In genomic region chr12:76532926-76533376, GRCm38 (mm10) we compare ENCODE assay signal across 8 mouse cellular contexts. TPM values are rescaled to one million over a fixed set of nuclear protein-coding genes. Genes with fewer than 3 reads are reported as not detected.
DNase-seq lines count a peak whose midpoint lies in the region; ATAC-seq and TF ChIP-seq lines count a peak whose summit lies in the region.

No protein-coding gene starts in this region.

- H3K4me1 ChIP-seq in lung, embryonic 14.5 days (ENCODE audit: insufficient read depth) = 0 out of 2 replicates have a peak, but pooled peaks cover 5% of the 10 kb centered on the region
- peaks cover 20% of the 10 kb centered on the region for H3K4me1 ChIP-seq in hindbrain, embryonic 15.5 days (replicated peaks)
- H3K4me1 ChIP-seq in midbrain, embryonic 13.5 days (replicated peaks) = peaks cover 27% of the 10 kb centered on the region

- WGBS in lung, embryonic 14.5 days = 0% methylated on average over 31 of the region's 31 CpGs
- 1% methylated on average over 31 of the region's 31 CpGs for WGBS in hindbrain, embryonic 15.5 days
- under 1% methylated on average over 31 of the region's 31 CpGs for WGBS in midbrain, embryonic 13.5 days

- TF ChIP-seq CTCF in lung, embryonic 14.5 days (IDR thresholded peaks at IDR 0.05; ENCODE audit: low read depth) = no peak

- peaks cover 26% of the 10 kb centered on the region for H3K27me3 ChIP-seq in lung, embryonic 14.5 days (ENCODE audit: insufficient read depth, low read length)
- peaks cover 45% of the 10 kb centered on the region for H3K27me3 ChIP-seq in hindbrain, embryonic 15.5 days
- peaks cover 86% of the 10 kb centered on the region for H3K27me3 ChIP-seq in midbrain, embryonic 13.5 days

- H3K9me3 ChIP-seq in lung, embryonic 14.5 days (ENCODE audit: low read depth, low read length) = no peaks in the 10 kb centered on the region
- H3K9me3 ChIP-seq in hindbrain, embryonic 15.5 days = no peaks in the 10 kb centered on the region
- no peaks in the 10 kb centered on the region for H3K9me3 ChIP-seq in midbrain, embryonic 13.5 days

- H3K4me2 ChIP-seq in lung, embryonic 14.5 days = peak overlapping the region; percentile 86
- H3K4me2 ChIP-seq in hindbrain, embryonic 15.5 days = peak overlapping the region; percentile 88
- peak overlapping the region; percentile 93 for H3K4me2 ChIP-seq in midbrain, embryonic 13.5 days (replicated peaks)

- H3K27ac ChIP-seq in lung, embryonic 14.5 days (ENCODE audit: low read depth) = peak overlapping the region; percentile 86
- H3K27ac ChIP-seq in hindbrain, embryonic 15.5 days (replicated peaks) = no peak overlapping the region
- no peak overlapping the region for H3K27ac ChIP-seq in midbrain, embryonic 13.5 days

- ATAC-seq in lung, embryonic 14.5 days (ENCODE audit: insufficient read depth) = no peak; the same call in 1 of the 2 replicates
- 0 out of 2 replicates have a peak, but pooled peaks have one; percentile 10 for ATAC-seq in hindbrain, embryonic 15.5 days (ENCODE audit: low FRiP score, low read depth)
- peak; percentile 37 for ATAC-seq in midbrain, embryonic 13.5 days

- DNase-seq in lung, embryonic 14.5 days = no peak
- DNase-seq in lung, postnatal 14 days = no peak
- DNase-seq in c-Kit-positive CD71-positive TER-119-negative erythroid progenitor cells, embryonic 14.5 days (ENCODE audit: low read depth) = peak; percentile 23
- DNase-seq in urinary bladder, postnatal 4 days (ENCODE audit: low spot score in 2 of 2) = no peak
- DNase-seq in layer of hippocampus, adult 8-10 months (ENCODE audit: low spot score in 2 of 2) = no peak
- no peak for DNase-seq in right cerebral cortex, postnatal 14 days

- H3K9ac ChIP-seq in lung, embryonic 14.5 days = peak overlapping the region; percentile 82
- H3K9ac ChIP-seq in hindbrain, embryonic 15.5 days = peak overlapping the region; percentile 22
- peak overlapping the region; percentile 61 for H3K9ac ChIP-seq in midbrain, embryonic 13.5 days (replicated peaks)

- H3K36me3 ChIP-seq in lung, embryonic 14.5 days (ENCODE audit: insufficient read depth) = no peaks in the 10 kb centered on the region
- H3K36me3 ChIP-seq in hindbrain, embryonic 15.5 days = no peaks in the 10 kb centered on the region
- no peaks in the 10 kb centered on the region for H3K36me3 ChIP-seq in midbrain, embryonic 13.5 days

- peak overlapping the region; percentile 73 for H3K4me3 ChIP-seq in lung, embryonic 14.5 days (ENCODE audit: low read depth, low read length)
- H3K4me3 ChIP-seq in hindbrain, embryonic 15.5 days = peak overlapping the region; percentile 52
- H3K4me3 ChIP-seq in midbrain, embryonic 13.5 days (replicated peaks) = peak overlapping the region; percentile 58

RNA-seq across cellular contexts. Expression of gene Plekhg3, which starts 2.3 kb away (rescaled TPM):
- polyA plus RNA-seq in lung, embryonic 14.5 days (2014; fragmentation: Nextera tagmentation; extraction: Ambion mirVana) = 9.0 and 9.7 TPM in 2 replicates
- polyA plus RNA-seq in hindbrain, embryonic 15.5 days (2015; fragmentation: Nextera tagmentation; extraction: Ambion mirVana) = 2.1 and 2.3 TPM in 2 replicates
- 0.78 and 1.4 TPM in 2 replicates for polyA plus RNA-seq in midbrain, embryonic 13.5 days (2015; fragmentation: Nextera tagmentation; extraction: Ambion mirVana)
- 10 to 100 TPM; 23.4 to 28.6 (median 24.9) TPM for total RNA-seq in layer of hippocampus, adult 8-10 months (2022)

Comparison
In these comparisons a context has a peak if more than half of its experiments do, and no peak if none do; other contexts are left out.
1. H3K9ac ChIP-seq: peak in every context shown above with its lines; median percentile 82 in lung, embryonic 14.5 days; 61 in midbrain, embryonic 13.5 days; 22 in hindbrain, embryonic 15.5 days.